Mouse (Mus musculus) neural tube, embryonic 11.5 days (tissue): Measurements from ENCODE around the gene Atp2a3. TPM values are rescaled to one million over a fixed set of nuclear protein-coding genes. Genes with fewer than 3 reads are reported as not detected.

Source experiments
- ATAC-seq: fragments of 200-750 bp; cut with Nextera tagmentation; 2 replicates; pipeline ENCODE4 v1.8.0; 2017; ENCODE audit warnings: moderate number of reproducible peaks, mild to moderate bottlenecking, moderate TSS enrichment, moderate library complexity; ENCODE audit not compliant: insufficient read depth, low FRiP score, low TSS enrichment
- DNase-seq: peaks from one replicate; pipeline ENCODE4 v3.0.0-alpha.2; 2015; ENCODE audit warnings: low spot score
- H3K27ac ChIP-seq: fragments of 300-500 bp; sonication (generic); 2 replicates; pipeline ENCODE4 v1.5.1; 2014; ENCODE audit warnings: low read depth, mild to moderate bottlenecking, low read length
- H3K27me3 ChIP-seq: fragments of 300-500 bp; sonication (generic); 2 replicates; pipeline ENCODE4 v1.6.1; 2014; ENCODE audit warnings: mild to moderate bottlenecking, low read length, mixed read lengths; ENCODE audit not compliant: control insufficient read depth, insufficient read depth
- H3K36me3 ChIP-seq: fragments of 300-500 bp; sonication (generic); 2 replicates; pipeline ENCODE4 v1.6.1; 2014; ENCODE audit warnings: mild to moderate bottlenecking, low read length, moderate library complexity, mixed read lengths; ENCODE audit not compliant: control insufficient read depth, insufficient read depth
- H3K4me1 ChIP-seq: fragments of 300-500 bp; sonication (generic); 2 replicates; pipeline ENCODE4 v1.6.1; 2014; ENCODE audit warnings: low read length, mixed read lengths; ENCODE audit not compliant: control insufficient read depth, insufficient read depth
- H3K4me2 ChIP-seq: fragments of 300-500 bp; sonication (generic); 2 replicates; pipeline ENCODE4 v1.6.1; 2014; ENCODE audit warnings: low read depth, mild to moderate bottlenecking, moderate library complexity
- H3K4me3 ChIP-seq: fragments of 300-500 bp; sonication (generic); 2 replicates; pipeline ENCODE4 v1.5.1; 2014; ENCODE audit warnings: low read depth, low read length
- H3K9ac ChIP-seq: fragments of 300-500 bp; sonication (generic); 2 replicates; pipeline ENCODE4 v1.6.1; 2014; ENCODE audit warnings: mild to moderate bottlenecking, low read length
- H3K9me3 ChIP-seq: fragments of 300-500 bp; sonication (generic); 2 replicates; pipeline ENCODE4 v1.6.1; 2016; ENCODE audit warnings: low read length; ENCODE audit not compliant: control insufficient read depth
- WGBS: fragments of 180-500 bp; shearing (Covaris S2); extraction: QIAGEN DNeasy Blood & Tissue Kit; methylation state at CpG from one replicate; pipeline ENCODE4 v1.1.7; 2014; 5-methylcytosine and 5-hydroxymethylcytosine counted together
- polyA plus RNA-seq: library from polyadenylated mRNA; unstranded; fragments of >200 nt; fragmentation: Nextera tagmentation; extraction: Ambion mirVana; gene quantifications from 2 replicates; pipeline ENCODE4 v1.2.1, GENCODE M21; 2014

Atp2a3 gene
- polyA plus RNA-seq = 1.9 and 2.2 TPM in 2 replicates

DNA sequence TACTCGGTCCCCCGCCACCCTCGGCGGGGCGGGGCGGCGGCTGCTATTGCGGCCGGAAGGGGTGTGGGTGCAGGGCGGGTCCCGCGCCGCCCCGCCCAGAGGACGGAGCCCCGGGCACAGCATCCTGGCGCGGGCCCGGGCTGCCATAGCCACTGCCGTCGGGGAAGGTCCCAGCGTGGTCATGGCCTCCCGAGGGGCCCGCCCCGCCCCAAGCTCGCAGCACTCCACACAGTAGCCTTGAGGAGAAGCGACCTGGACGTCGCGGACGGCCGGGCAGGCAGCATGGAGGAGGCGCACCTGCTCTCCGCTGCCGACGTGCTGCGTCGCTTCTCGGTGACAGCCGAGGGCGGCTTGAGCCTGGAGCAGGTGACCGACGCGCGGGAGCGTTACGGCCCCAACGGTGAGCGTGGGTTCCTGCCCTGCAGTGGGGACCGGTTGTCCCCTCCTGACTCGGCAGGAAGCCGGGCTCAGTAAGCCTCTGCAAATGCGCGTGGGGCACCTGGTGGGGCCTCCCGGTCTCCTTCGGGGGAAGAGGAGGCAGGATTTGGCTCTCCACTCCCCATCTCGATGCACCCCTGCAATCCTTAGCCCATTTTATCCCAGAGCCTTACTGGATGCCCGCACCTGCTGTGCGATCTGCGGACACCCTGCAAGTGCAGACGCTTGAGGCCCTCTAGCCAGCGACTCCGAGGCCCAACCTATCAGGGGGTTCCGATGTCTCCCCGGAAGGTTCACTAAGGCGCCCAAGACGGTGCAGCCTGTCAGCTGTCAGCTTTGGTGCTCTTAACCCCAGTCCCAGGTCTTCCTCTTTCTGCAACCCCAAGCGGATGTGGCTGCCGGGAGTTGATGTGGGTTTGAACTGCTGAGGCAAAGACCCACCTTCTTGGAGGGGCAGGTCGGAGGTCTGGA is at the start of gene Atp2a3:
Gene Atp2a3, plus strand, starts transcription at position 98 of the 909 bp plus-strand sequence.
- 5% methylated on average over 60 of the region's 70 CpGs for WGBS
- H3K27me3 ChIP-seq = peaks cover 36% of the 10 kb centered on the region
- peak within 1 kb of the TSS; percentile 31 for H3K4me2 ChIP-seq
- DNase-seq (no peak), ATAC-seq (no peak)
- peaks cover 3% of the 10 kb centered on the region; the same call in 1 of the 2 replicates for H3K4me1 ChIP-seq
- no peak within 1 kb of the TSS for H3K27ac ChIP-seq
- no peak within 1 kb of the TSS for H3K9ac ChIP-seq
- H3K4me3 ChIP-seq = peak within 1 kb of the TSS; percentile 25
- no peaks in the 10 kb centered on the region for H3K9me3 ChIP-seq
- H3K36me3 ChIP-seq = no peaks in the 10 kb centered on the region

DNA sequence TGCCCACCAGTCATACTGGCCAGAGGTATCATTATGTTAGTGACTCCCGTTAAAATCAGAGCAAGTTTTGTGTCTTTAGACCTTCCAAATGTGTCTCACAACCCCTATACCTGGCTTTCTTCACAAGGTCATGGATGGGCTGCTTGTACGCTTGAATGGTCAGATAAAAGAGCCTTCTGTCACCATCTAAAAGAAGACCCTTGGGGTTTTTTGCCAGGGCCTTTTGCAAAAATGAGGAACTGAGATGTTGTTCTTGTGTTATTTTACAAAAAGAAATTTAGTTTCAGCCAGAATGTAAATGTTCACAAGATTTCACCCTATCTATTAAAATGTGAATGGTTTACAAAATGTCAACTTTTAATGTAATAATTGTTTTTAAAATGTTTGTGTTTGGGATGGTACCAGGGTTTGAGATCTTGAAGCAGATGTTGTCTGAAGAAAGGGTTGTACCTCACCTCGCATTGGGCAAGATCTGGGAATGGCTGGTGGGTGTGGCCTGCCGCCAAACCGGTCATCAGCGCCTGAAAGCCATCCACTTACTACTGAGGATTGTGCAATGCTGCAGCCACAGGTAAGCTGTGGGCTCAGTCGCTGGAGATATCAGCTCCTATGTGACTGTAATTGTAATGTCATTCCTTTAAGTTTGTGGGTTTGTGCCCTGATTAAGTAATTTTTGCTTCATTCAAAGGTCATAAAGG is 43.5 kb upstream of the Atp2a3 start:
- no peak overlapping the region for H3K4me3 ChIP-seq
- ATAC-seq (no peak), DNase-seq (no peak)
- WGBS = 75% methylated on average over 7 of the region's 7 CpGs
- H3K9ac ChIP-seq = no peak overlapping the region
- no peaks in the 10 kb centered on the region for H3K9me3 ChIP-seq
- H3K27ac ChIP-seq = no peak overlapping the region
- no peak overlapping the region for H3K4me2 ChIP-seq
- no peaks in the 10 kb centered on the region for H3K4me1 ChIP-seq
- H3K36me3 ChIP-seq = peaks cover 11% of the 10 kb centered on the region; the same call in 1 of the 2 replicates
- H3K27me3 ChIP-seq = no peaks in the 10 kb centered on the region

DNA sequence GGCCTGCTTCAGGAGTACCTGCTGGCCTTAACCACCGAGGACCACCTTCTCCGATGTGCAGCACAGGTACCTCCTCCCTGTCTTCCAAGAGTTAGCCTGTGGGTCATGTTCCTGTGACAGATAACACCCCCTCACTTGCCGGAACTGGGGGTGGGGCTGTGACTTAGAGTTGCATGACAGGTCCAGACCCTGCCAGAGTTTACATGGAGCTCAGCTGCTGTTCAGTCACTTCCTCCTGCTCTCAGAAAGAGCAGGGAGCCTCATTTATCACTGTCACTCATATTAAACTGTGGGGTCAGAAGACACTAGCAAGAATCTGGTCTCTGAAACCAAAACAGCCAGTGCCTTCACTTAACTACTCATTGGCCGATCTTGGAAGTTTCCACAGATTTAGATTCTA is 37.9 kb upstream of the Atp2a3 start:
- Histone ChIP-seq H3K27ac (no peak overlapping the region), H3K4me3 (no peak overlapping the region), H3K4me2 (no peak overlapping the region), H3K36me3 (peaks cover 3% of the 10 kb centered on the region; the same call in 1 of the 2 replicates), H3K9me3 (no peaks in the 10 kb centered on the region), H3K9ac (no peak overlapping the region), H3K4me1 (no peaks in the 10 kb centered on the region), H3K27me3 (no peaks in the 10 kb centered on the region)
- DNase-seq = no peak
- ATAC-seq = no peak
- WGBS = 79% methylated on average over 4 of the region's 4 CpGs

DNA sequence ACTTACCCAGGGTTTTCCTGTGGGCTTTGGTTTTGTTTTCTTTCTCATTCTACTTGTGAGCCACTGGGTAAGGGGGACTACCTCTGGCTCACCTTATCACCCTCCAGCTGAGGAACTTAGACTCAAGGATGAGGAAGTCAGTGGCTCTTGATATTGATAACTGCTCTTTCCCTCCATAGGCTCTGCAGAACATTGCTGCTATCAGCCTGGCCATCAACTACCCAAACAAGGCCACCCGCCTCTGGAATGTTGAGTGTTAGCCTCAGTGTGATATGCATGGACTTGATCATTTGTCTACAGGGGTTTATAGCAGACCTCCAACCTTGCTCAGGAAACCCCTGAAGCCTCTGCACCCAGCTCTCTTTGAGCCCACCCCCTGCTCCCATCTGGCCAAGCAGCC is 36.5 kb upstream of the Atp2a3 start:
- Histone ChIP-seq H3K27me3 (no peaks in the 10 kb centered on the region), H3K9me3 (no peaks in the 10 kb centered on the region), H3K4me3 (no peak overlapping the region), H3K27ac (no peak overlapping the region), H3K36me3 (no peaks in the 10 kb centered on the region), H3K4me1 (no peaks in the 10 kb centered on the region), H3K9ac (no peak overlapping the region), H3K4me2 (no peak overlapping the region)
- 95% methylated on average over 1 of the region's 1 CpGs for WGBS
- no peak for ATAC-seq
- no peak for DNase-seq

DNA sequence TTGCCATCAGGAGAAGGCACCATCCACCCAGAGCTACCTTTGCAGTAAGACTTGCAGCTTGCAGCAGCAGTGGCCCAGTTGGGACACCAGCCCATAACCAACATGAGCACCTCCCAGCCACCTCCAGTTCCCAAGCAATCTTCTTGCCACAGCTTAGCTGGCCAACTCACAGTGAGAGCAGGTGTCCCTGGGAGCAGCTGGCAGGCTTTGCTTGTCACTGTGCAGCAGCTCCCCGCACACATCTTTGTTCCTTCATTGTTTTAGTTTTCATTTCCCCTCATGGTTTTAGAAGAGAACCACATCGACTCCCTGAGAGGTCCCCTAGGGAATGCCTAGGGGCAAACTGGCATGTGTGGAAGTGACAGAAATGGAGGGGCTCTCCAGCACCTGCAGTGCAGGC is 35.9 kb upstream of the Atp2a3 start:
- no peak for ATAC-seq
- H3K27me3 ChIP-seq = no peaks in the 10 kb centered on the region
- H3K4me1 ChIP-seq = no peaks in the 10 kb centered on the region
- H3K36me3 ChIP-seq = no peaks in the 10 kb centered on the region
- no peak overlapping the region for H3K27ac ChIP-seq
- WGBS = 81% methylated on average over 2 of the region's 2 CpGs
- no peak overlapping the region for H3K9ac ChIP-seq
- H3K4me3 ChIP-seq = no peak overlapping the region
- H3K9me3 ChIP-seq = no peaks in the 10 kb centered on the region
- no peak for DNase-seq
- H3K4me2 ChIP-seq = no peak overlapping the region

DNA sequence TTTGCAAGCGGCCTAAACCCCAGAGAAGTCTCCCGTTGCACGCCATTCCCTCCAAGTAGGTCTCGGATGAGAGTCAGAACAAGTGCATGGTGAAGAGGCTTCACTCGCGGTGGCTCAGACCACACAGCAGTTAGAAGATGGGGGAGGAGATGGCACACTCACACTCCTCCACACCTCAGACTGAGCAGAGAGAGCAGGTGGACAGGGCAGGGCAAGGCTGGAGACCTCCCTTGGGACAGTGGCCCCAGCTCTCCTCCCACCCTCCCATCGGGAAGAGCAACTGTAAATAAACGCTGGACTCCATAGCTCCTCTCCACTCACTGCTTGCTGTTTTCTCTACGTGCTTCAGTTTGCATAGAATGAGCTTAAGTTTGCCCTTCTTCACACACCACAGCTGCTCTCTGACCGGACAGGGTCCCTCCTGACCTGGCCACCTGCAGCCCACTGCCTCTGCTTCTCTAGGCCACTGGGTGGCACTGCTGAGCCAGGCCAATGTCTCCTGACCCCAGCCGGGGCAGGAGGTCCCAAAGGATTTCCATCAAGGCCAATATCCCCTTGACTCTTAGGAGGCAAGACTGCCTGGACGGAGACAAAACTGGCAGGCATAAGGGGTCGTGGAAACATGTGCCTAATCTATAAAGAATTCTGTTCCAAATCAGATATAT is 34.6 kb upstream of the Atp2a3 start:
- Histone ChIP-seq H3K4me1 (no peaks in the 10 kb centered on the region), H3K9me3 (no peaks in the 10 kb centered on the region), H3K4me2 (no peak overlapping the region), H3K9ac (no peak overlapping the region), H3K4me3 (no peak overlapping the region), H3K36me3 (no peaks in the 10 kb centered on the region), H3K27ac (no peak overlapping the region), H3K27me3 (no peaks in the 10 kb centered on the region)
- no peak; the same call in 1 of the 2 replicates for ATAC-seq
- 53% methylated on average over 13 of the region's 13 CpGs for WGBS
- DNase-seq = peak; percentile 71

DNA sequence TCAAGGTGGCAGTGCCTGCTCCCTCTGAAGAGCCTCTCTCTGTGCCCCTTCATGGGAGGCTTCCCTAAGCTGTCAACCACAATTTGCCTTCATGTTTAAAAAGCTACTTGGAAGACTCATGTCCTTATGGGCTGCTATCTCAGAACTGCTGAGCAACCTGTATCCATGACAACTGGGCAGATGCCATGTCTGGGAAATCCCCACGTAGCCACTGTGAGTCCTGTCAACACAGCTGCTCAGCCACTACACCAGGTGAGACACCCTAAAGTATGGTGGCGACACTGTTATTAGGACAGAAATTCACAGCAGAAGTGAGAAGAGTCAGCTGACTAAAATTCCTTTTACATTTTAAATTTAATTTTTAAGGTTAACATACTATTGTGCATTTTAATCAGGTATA is 32.5 kb upstream of the Atp2a3 start:
- Histone ChIP-seq H3K9ac (no peak overlapping the region), H3K9me3 (no peaks in the 10 kb centered on the region), H3K4me1 (no peaks in the 10 kb centered on the region), H3K4me3 (no peak overlapping the region), H3K4me2 (no peak overlapping the region), H3K27me3 (no peaks in the 10 kb centered on the region), H3K27ac (no peak overlapping the region), H3K36me3 (no peaks in the 10 kb centered on the region)
- ATAC-seq (no peak), DNase-seq (no peak)
- 72% methylated on average over 2 of the region's 2 CpGs for WGBS

DNA sequence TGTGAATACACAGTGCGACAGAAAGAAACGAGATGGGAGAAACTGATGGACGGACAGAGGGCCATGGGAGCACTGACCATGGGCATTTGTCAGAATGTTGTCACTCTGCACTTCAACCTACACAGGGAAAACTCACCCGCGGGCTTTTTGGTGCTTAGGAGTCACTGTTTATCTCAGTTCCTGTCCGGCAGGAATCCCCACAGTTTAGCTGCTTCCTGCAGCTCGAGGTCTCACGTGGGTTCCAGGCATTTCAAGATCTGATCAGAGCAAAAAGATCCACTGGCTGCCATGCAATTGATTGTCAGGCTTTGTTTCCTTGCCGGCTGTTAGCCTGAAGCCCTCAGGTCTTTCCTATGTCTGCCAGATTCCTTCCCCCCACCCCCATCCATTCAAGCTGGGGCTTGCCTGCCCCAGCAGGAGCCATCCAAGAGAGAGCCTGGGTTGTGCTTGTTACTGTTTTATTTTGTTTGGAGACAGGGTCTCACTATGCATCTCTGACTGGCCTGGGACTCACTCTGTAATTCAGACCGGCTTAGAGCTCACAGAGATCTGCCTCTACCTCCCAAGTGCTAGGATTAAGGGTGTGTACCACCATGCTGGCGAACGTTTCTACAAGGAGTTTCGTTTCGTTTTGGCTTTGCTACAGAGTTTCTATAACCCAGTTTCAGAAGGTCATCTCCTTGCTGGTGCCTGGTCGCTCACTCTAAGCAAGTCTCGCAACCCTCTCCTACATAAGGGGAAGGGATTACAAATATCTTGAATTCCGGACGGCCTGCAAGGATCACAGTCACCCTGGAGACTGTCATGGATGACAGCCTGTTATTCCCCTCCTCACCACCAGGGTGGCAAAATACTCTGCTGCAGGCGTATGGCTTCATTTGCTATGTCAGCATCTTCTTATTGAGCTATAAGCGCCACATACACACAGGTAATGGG is 20.5 kb upstream of the Atp2a3 start:
- no peak overlapping the region for H3K9ac ChIP-seq
- ATAC-seq (no peak), DNase-seq (peak; percentile 30)
- H3K9me3 ChIP-seq = no peaks in the 10 kb centered on the region
- H3K27ac ChIP-seq = no peak overlapping the region
- no peaks in the 10 kb centered on the region for H3K4me1 ChIP-seq
- no peaks in the 10 kb centered on the region for H3K36me3 ChIP-seq
- WGBS = 50% methylated on average over 20 of the region's 20 CpGs
- no peak overlapping the region for H3K4me3 ChIP-seq
- no peaks in the 10 kb centered on the region for H3K27me3 ChIP-seq
- no peak overlapping the region for H3K4me2 ChIP-seq
